28 mouse cellular contexts compared by ENCODE assay signal in the genomic region with DNA sequence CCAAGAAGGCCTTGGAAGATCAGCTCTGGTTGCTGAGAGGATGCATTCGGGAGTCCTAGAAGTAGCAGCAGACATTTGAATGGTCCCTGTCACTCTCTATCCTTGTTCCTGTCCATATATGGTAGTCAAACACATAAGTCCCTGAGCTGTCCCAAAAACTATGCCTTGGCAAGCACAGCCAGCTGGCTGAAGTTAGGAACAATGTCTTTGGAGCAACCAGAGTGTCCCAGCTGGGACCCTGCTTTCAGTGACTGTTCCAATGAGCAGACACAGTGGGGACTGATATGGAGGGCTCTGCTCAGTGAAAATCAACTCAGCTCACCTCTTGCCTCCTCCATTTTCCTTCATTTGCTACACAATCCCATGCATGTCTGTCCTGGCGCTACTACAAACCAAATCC.
"Had no signal": no experiment of that assay in that cellular context is flagged by ENCODE, and none has a peak within 500 bp of the region (broad histone marks: within the 10 kb centered on the region; RNA-seq: fewer than 3 reads in every experiment).

No protein-coding gene starts in this region.

- H3K4me3 ChIP-seq: limb, embryonic 10.5 days; limb, embryonic 12.5 days; limb, embryonic 13.5 days; limb, embryonic 15.5 days; liver, embryonic 12.5 days; liver, embryonic 13.5 days; liver, embryonic 15.5 days; lung, embryonic 15.5 days; megakaryocyte, embryonic 14.5 days; midbrain, embryonic 10.5 days; midbrain, embryonic 12.5 days; midbrain, embryonic 13.5 days; midbrain, embryonic 15.5 days; myocyte; neural tube, embryonic 12.5 days had no signal

- H3K27ac ChIP-seq: limb, embryonic 10.5 days; limb, embryonic 12.5 days; limb, embryonic 13.5 days; limb, embryonic 15.5 days; liver, embryonic 12.5 days; liver, embryonic 13.5 days; liver, embryonic 14.5 days; liver, embryonic 15.5 days; lung, embryonic 15.5 days; macrophage; midbrain, embryonic 10.5 days; midbrain, embryonic 12.5 days; midbrain, embryonic 13.5 days; midbrain, embryonic 15.5 days; neural tube, embryonic 12.5 days had no signal

- DNase-seq: left cerebral cortex, postnatal 4 days; liver; liver, embryonic 13.5 days; liver, postnatal 0 days; lung, adult 18-20 months; lung, adult 2 months; lung, embryonic 14.5 days; lung, postnatal 10 days; lung, postnatal 14 days; lung, postnatal 36 days; lung, postnatal 4 days; midbrain, embryonic 14.5 days had no signal

- H3K36me3 ChIP-seq: limb, embryonic 10.5 days; limb, embryonic 12.5 days; limb, embryonic 13.5 days; limb, embryonic 15.5 days; liver, embryonic 12.5 days; liver, embryonic 13.5 days; liver, embryonic 15.5 days; lung, embryonic 15.5 days; midbrain, embryonic 10.5 days; midbrain, embryonic 12.5 days; midbrain, embryonic 13.5 days; midbrain, embryonic 15.5 days; neural tube, embryonic 12.5 days had no signal

- H3K27me3 ChIP-seq: limb, embryonic 12.5 days; limb, embryonic 13.5 days; limb, embryonic 15.5 days; liver, embryonic 12.5 days; liver, embryonic 13.5 days; liver, embryonic 15.5 days; lung, embryonic 15.5 days; megakaryocyte, embryonic 14.5 days; midbrain, embryonic 12.5 days; midbrain, embryonic 13.5 days; midbrain, embryonic 15.5 days; neural tube, embryonic 12.5 days had no signal

- H3K4me1 ChIP-seq: limb, embryonic 10.5 days; limb, embryonic 12.5 days; limb, embryonic 13.5 days; limb, embryonic 15.5 days; liver, embryonic 12.5 days; liver, embryonic 13.5 days; liver, embryonic 15.5 days; lung, embryonic 15.5 days; megakaryocyte, embryonic 14.5 days; midbrain, embryonic 10.5 days; midbrain, embryonic 12.5 days; midbrain, embryonic 13.5 days; midbrain, embryonic 15.5 days; neural tube, embryonic 12.5 days had no signal

- H3K9ac ChIP-seq: limb, embryonic 12.5 days; limb, embryonic 13.5 days; limb, embryonic 15.5 days; liver, embryonic 12.5 days; liver, embryonic 13.5 days; liver, embryonic 14.5 days; liver, embryonic 15.5 days; liver, postnatal 0 days; lung, embryonic 14.5 days; lung, embryonic 15.5 days; midbrain, embryonic 12.5 days; midbrain, embryonic 13.5 days; midbrain, embryonic 15.5 days; neural tube, embryonic 12.5 days had no signal
